Mouse (Mus musculus) midbrain, embryonic 13.5 days (tissue): ENCODE measurements around the gene Rabep2. TPM values are rescaled to one million over a fixed set of nuclear protein-coding genes. Genes with fewer than 3 reads are reported as not detected.

Experiments used
- ATAC-seq: fragments of 200-750 bp; cut with Nextera tagmentation; 2 replicates; pipeline ENCODE4 v1.8.0; 2017; ENCODE audit warnings: mild to moderate bottlenecking, moderate TSS enrichment, moderate library complexity
- H3K27ac ChIP-seq: fragments of 300-500 bp; sonication (generic); 2 replicates; pipeline ENCODE4 v1.5.1; 2015; ENCODE audit warnings: inconsistent platforms, mild to moderate bottlenecking, moderate library complexity
- H3K27me3 ChIP-seq: fragments of 300-500 bp; sonication (generic); 2 replicates; pipeline ENCODE4 v1.6.1; 2015; ENCODE audit warnings: mild to moderate bottlenecking, inconsistent platforms
- H3K36me3 ChIP-seq: fragments of 300-500 bp; sonication (generic); 2 replicates; pipeline ENCODE4 v1.6.1; 2015; ENCODE audit warnings: mild to moderate bottlenecking, inconsistent platforms
- H3K4me1 ChIP-seq: fragments of 300-500 bp; sonication (generic); replicated peaks from 2 replicates; pipeline ENCODE4 v1.6.1; 2015; ENCODE audit warnings: inconsistent platforms
- H3K4me2 ChIP-seq: fragments of 300-500 bp; sonication (generic); replicated peaks from 2 replicates; pipeline ENCODE4 v1.6.1; 2015; ENCODE audit warnings: moderate library complexity, mild to moderate bottlenecking, inconsistent platforms
- H3K4me3 ChIP-seq: fragments of 300-500 bp; sonication (generic); replicated peaks from 2 replicates; pipeline ENCODE4 v1.5.1; 2015; ENCODE audit warnings: mild to moderate bottlenecking, inconsistent platforms
- H3K9ac ChIP-seq: fragments of 300-500 bp; sonication (generic); replicated peaks from 2 replicates; pipeline ENCODE4 v1.6.1; 2015; ENCODE audit warnings: mild to moderate bottlenecking, inconsistent platforms
- H3K9me3 ChIP-seq: fragments of 300-500 bp; sonication (generic); 2 replicates; pipeline ENCODE4 v1.6.1; 2016; ENCODE audit warnings: mild to moderate bottlenecking, inconsistent platforms
- WGBS: fragments of 180-500 bp; shearing (Covaris S2); methylation state at CpG from one replicate; pipeline ENCODE4 v1.1.7; 2015; 5-methylcytosine and 5-hydroxymethylcytosine counted together
- polyA plus RNA-seq: library from polyadenylated mRNA; unstranded; fragments of >200 nt; fragmentation: Nextera tagmentation; extraction: Ambion mirVana; gene quantifications from 2 replicates; pipeline ENCODE4 v1.2.1, GENCODE M21; 2015

Rabep2 gene
- polyA plus RNA-seq, 1 experiment from 2014 or later: 23.7 TPM

DNA sequence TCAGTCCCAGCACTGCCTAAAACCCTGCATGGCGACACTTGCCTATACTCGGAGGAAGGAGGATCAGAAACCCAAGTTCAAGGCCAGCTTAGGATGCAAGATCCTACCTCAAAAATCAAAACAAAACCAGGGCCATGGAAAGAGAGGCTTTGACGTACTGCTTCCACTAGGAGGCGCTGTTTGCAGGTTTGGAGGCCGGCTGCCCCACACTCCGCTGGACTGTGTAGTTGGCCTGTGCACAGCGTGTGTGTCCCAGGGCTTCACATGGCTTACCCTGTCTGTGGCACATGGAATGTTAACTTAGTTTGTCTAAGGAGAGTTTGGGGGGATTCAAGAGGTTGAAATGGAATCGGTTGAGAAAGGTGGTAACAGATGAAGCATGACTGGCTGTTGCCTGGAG is 8.3 kb downstream of the Rabep2 start:
- H3K27ac ChIP-seq: no peak overlapping the region
- WGBS: 19% methylated on average over 8 of the region's 8 CpGs
- H3K4me2 ChIP-seq: no peak overlapping the region
- ATAC-seq: no peak
- H3K36me3 ChIP-seq: peaks cover 26% of the 10 kb centered on the region
- H3K9me3 ChIP-seq: no peaks in the 10 kb centered on the region
- no peaks in the 10 kb centered on the region for H3K4me1 ChIP-seq
- no peak overlapping the region for H3K9ac ChIP-seq
- no peaks in the 10 kb centered on the region for H3K27me3 ChIP-seq
- H3K4me3 ChIP-seq: no peak overlapping the region

DNA sequence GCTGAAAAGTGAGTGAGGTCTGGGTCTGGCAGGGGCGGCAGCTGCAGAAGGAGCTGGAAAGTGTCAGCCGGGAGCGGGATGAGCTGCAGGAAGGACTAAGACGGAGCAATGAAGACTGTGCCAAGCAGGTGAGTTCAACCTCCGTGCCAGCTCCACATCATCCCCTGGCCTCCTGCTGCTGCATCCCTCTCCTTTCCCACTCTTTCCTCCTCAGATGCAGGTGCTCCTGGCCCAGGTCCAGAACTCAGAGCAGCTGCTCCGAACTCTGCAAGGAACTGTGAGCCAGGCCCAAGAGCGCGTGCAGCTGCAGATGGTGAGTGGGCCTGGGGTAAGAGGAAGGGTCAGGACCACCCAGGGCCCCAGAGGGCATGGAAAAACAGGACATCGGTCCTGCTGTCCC is 11.6 kb downstream of the Rabep2 start:
- 86% methylated on average over 9 of the region's 9 CpGs for WGBS
- no peaks in the 10 kb centered on the region for H3K4me1 ChIP-seq
- H3K36me3 ChIP-seq: peaks cover 38% of the 10 kb centered on the region
- H3K4me2 ChIP-seq: no peak overlapping the region
- H3K27me3 ChIP-seq: no peaks in the 10 kb centered on the region
- H3K4me3 ChIP-seq: no peak overlapping the region
- H3K27ac ChIP-seq: no peak overlapping the region
- no peaks in the 10 kb centered on the region for H3K9me3 ChIP-seq
- ATAC-seq: no peak
- 0 out of 2 replicates have a peak overlapping the region, but pooled peaks have one; percentile 7 for H3K9ac ChIP-seq

- ATAC-seq: no peak
- Histone ChIP-seq H3K9me3 (no peaks in the 10 kb centered on the region), H3K36me3 (peaks cover 65% of the 10 kb centered on the region), H3K9ac (no peak overlapping the region), H3K4me1 (no peaks in the 10 kb centered on the region), H3K27ac (no peak overlapping the region), H3K27me3 (no peaks in the 10 kb centered on the region), H3K4me3 (no peak overlapping the region), H3K4me2 (no peak overlapping the region)
- 92% methylated on average over 10 of the region's 10 CpGs for WGBS
These were observed 15.4 kb downstream of the Rabep2 start for GRCm38 (mm10) chr7:126443997-126444396.

GRCm38 (mm10) chr7:126444536-126444935 is 16.0 kb downstream of the Rabep2 start:
- 93% methylated on average over 9 of the region's 9 CpGs for WGBS
- Histone ChIP-seq H3K9me3 (no peaks in the 10 kb centered on the region), H3K4me1 (no peaks in the 10 kb centered on the region), H3K36me3 (peaks cover 65% of the 10 kb centered on the region), H3K4me2 (no peak overlapping the region), H3K27ac (no peak overlapping the region), H3K9ac (no peak overlapping the region; the same call in 1 of the 2 replicates), H3K27me3 (no peaks in the 10 kb centered on the region), H3K4me3 (no peak overlapping the region)
- ATAC-seq: no peak

DNA sequence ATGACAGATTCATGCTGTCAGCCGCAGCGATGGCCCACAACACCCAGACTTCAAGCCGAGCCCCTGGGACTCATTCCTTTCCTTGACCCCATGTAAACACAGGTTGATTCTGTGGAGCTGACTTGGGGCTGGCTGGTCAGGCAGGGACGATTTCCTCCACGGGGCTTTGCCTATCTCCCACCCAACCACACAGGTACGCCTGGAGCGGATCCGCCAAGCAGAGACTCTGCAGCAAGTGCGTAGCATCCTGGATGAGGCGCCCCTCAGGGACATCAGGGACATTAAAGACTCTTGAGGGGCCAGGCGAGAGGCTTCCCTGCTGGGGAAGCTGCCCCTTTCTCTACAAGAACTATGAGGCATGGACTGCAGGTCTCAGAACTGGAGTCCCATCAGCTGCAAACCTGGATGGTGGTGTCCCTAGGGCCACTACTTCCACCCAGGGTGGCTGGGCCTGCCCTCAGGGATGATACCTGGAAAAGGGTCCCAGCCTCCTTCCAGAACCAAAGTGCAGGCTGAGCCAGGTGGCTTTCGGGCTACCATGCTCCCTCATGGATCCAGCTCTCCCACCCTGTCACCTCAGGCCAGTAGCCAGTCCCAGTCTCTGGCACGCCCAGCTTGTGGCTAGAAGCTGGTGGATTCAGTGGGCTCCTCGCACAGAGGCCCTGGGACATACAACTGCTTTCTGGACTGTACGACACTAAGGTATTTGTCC is 16.7 kb downstream of the Rabep2 start:
- Histone ChIP-seq H3K4me3 (no peak overlapping the region), H3K9me3 (no peaks in the 10 kb centered on the region), H3K27ac (no peak overlapping the region), H3K27me3 (no peaks in the 10 kb centered on the region), H3K9ac (no peak overlapping the region), H3K4me2 (no peak overlapping the region), H3K36me3 (peaks cover 63% of the 10 kb centered on the region), H3K4me1 (no peaks in the 10 kb centered on the region)
- WGBS: 92% methylated on average over 15 of the region's 15 CpGs
- ATAC-seq: no peak

DNA sequence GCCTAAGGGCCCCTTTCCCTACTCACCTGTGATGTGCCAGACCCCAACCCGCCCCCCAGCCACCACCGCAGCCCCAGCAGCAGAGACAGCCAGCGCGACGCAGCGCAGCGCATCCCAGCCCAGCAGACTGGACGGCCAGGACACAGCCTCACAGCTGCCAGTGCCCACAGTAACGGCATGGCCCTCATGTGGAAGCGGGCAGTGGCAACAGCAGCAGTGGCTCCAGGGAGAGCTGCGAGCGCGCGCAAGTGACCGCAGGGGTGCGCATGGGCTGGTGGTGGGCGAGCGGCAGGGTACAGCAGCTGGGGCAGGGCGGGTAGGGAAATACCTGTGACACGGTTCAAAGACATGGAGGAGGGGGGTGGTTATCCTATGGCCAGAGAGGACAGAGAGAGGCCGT is 17.7 kb downstream of the Rabep2 start:
- H3K4me3 ChIP-seq: no peak overlapping the region
- no peak overlapping the region for H3K4me2 ChIP-seq
- 93% methylated on average over 21 of the region's 21 CpGs for WGBS
- ATAC-seq: no peak
- H3K27me3 ChIP-seq: no peaks in the 10 kb centered on the region
- no peaks in the 10 kb centered on the region for H3K9me3 ChIP-seq
- H3K4me1 ChIP-seq: no peaks in the 10 kb centered on the region
- no peak overlapping the region for H3K27ac ChIP-seq
- no peak overlapping the region for H3K9ac ChIP-seq
- peaks cover 63% of the 10 kb centered on the region for H3K36me3 ChIP-seq

DNA sequence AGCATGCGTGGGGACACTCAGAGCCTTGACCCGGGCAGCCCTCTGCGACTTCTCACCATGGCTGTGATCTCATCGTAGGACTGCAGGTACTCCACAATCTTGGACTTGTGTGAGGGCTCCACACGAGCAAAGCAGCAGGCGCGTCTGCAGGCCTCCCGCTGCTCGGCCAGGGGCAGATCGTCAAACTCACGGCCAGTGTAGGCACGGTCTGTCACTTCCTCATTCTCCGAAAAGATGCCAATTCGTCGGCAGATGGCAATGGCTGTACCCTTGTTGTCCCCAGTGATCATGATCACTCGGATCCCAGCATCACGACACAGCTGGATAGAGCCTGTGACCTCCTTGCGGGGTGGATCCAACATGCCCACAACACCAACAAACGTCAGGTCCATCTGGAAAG is 19.9 kb downstream of the Rabep2 start:
- H3K36me3 ChIP-seq: peaks cover 49% of the 10 kb centered on the region
- no peak for ATAC-seq
- H3K4me1 ChIP-seq: no peaks in the 10 kb centered on the region
- H3K4me3 ChIP-seq: no peak overlapping the region
- WGBS: 92% methylated on average over 19 of the region's 19 CpGs
- no peak overlapping the region for H3K4me2 ChIP-seq
- H3K27me3 ChIP-seq: no peaks in the 10 kb centered on the region
- H3K9ac ChIP-seq: no peak overlapping the region
- no peaks in the 10 kb centered on the region for H3K9me3 ChIP-seq
- H3K27ac ChIP-seq: no peak overlapping the region

DNA sequence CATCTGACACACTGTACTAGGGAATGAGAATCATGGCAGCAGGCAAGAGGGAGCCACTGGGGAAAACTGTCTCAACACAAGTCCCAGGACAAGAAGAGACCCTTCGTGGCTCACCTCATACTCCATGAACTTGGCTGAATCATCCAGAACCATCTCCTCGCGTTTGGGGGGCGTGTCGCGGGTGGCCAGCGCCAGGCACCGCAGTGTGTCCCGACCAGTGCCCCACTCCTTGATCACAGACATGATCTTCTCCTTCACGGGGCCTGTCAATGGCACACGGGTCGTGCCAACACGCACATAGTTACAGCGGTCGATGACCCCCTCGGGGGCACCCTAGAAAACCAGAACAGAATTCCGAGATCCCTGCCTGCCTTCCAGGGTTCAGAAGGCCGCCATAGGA is 21.4 kb downstream of the Rabep2 start:
- ATAC-seq: no peak
- no peak overlapping the region for H3K4me2 ChIP-seq

GRCm38 (mm10) chr7:126450641-126451040 is 22.1 kb downstream of the Rabep2 start:
- H3K27ac ChIP-seq: no peak overlapping the region
- peaks cover 31% of the 10 kb centered on the region for H3K36me3 ChIP-seq
- H3K4me3 ChIP-seq: no peak overlapping the region
- no peaks in the 10 kb centered on the region for H3K9me3 ChIP-seq
- ATAC-seq: no peak
- WGBS: 90% methylated on average over 6 of the region's 6 CpGs
- H3K9ac ChIP-seq: no peak overlapping the region
- H3K4me2 ChIP-seq: no peak overlapping the region
- no peaks in the 10 kb centered on the region for H3K4me1 ChIP-seq
- no peaks in the 10 kb centered on the region for H3K27me3 ChIP-seq

More for the DNA sequence above, 21.4 kb downstream of the Rabep2 start:
- Histone ChIP-seq H3K4me3 (no peak overlapping the region), H3K36me3 (peaks cover 37% of the 10 kb centered on the region), H3K27me3 (no peaks in the 10 kb centered on the region), H3K27ac (no peak overlapping the region), H3K9ac (no peak overlapping the region), H3K4me1 (no peaks in the 10 kb centered on the region), H3K9me3 (no peaks in the 10 kb centered on the region)
- 93% methylated on average over 18 of the region's 18 CpGs for WGBS

DNA sequence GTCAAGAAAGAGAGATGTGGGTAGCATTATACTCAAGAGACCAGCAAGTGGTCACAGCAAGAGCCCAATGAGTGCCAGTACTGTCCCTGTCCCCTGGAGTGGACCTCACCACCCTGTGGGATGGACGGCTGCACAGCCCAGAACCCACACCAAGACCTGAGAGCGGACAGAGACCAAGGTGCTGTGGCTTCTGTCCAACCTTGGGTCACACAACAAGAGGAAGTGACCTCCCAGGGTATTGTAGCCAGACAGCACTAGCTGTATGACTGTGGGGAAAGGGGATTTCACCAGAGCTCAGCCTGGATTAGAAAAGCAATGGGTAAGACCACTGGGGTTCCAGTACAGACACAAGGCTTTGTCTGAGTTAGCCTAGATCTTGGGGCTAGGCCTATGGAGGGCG is 23.7 kb downstream of the Rabep2 start:
- H3K36me3 ChIP-seq: peaks cover 16% of the 10 kb centered on the region
- no peak overlapping the region for H3K9ac ChIP-seq
- 94% methylated on average over 3 of the region's 3 CpGs for WGBS
- no peak for ATAC-seq
- H3K9me3 ChIP-seq: no peaks in the 10 kb centered on the region
- no peaks in the 10 kb centered on the region for H3K27me3 ChIP-seq
- no peak overlapping the region for H3K4me3 ChIP-seq
- no peaks in the 10 kb centered on the region for H3K4me1 ChIP-seq
- H3K27ac ChIP-seq: no peak overlapping the region
- no peak overlapping the region for H3K4me2 ChIP-seq

DNA sequence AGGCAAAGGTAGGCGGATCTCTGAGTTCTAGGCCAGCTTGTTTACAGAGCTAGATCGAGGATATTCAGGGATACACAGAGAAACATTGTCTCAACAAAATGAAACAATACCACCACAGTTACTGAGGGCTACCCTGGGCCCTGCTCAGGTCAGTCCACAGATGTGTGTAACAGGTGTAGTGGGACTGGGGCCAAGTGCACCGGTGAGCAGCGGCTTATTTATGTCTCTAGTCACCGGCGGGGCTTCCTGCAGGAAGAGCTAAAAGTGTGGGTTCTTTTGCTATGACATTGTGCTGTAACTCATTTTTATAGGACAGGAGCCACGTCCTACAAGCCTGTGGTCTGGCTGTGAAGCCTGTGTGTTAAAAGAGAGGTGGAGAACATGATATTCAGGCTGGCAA is 25.3 kb downstream of the Rabep2 start:
- H3K4me1 ChIP-seq: no peaks in the 10 kb centered on the region
- H3K9me3 ChIP-seq: no peaks in the 10 kb centered on the region
- no peak overlapping the region for H3K27ac ChIP-seq
- WGBS: 85% methylated on average over 7 of the region's 7 CpGs
- no peak for ATAC-seq
- no peak overlapping the region for H3K4me2 ChIP-seq
- 0 out of 2 replicates have a peak, but pooled peaks cover 1% of the 10 kb centered on the region for H3K36me3 ChIP-seq
- H3K27me3 ChIP-seq: no peaks in the 10 kb centered on the region
- H3K4me3 ChIP-seq: no peak overlapping the region
- H3K9ac ChIP-seq: no peak overlapping the region

- no peaks in the 10 kb centered on the region for H3K36me3 ChIP-seq
- 77% methylated on average over 2 of the region's 2 CpGs for WGBS
- ATAC-seq: no peak
- no peak overlapping the region for H3K4me2 ChIP-seq
- no peak overlapping the region for H3K9ac ChIP-seq
- H3K27me3 ChIP-seq: no peaks in the 10 kb centered on the region
- no peaks in the 10 kb centered on the region for H3K9me3 ChIP-seq
- no peak overlapping the region for H3K4me3 ChIP-seq
- no peaks in the 10 kb centered on the region for H3K4me1 ChIP-seq
- no peak overlapping the region for H3K27ac ChIP-seq
These were observed 26.7 kb downstream of the Rabep2 start for GRCm38 (mm10) chr7:126455242-126455641.
